Mouse (Mus musculus) megakaryocyte, embryonic 14.5 days (primary cell): ENCODE measurements around the gene Ccl5. TPM values are rescaled to one million over a fixed set of nuclear protein-coding genes. Genes with fewer than 3 reads are reported as not detected.
"Not testable (repeated sequence)": the region's sequence is repeated elsewhere in the genome, so short reads cannot be mapped to it uniquely, and the experiment has no call there.

ENCODE experiments used
- H3K27me3 ChIP-seq: replicated peaks from 2 replicates; pipeline ENCODE3; 2012; ENCODE audit warnings: inconsistent platforms
- H3K36me3 ChIP-seq: replicated peaks from 2 replicates; pipeline ENCODE3; 2012; ENCODE audit warnings: low read length, inconsistent platforms, mixed read lengths
- H3K4me1 ChIP-seq: 2 replicates; pipeline ENCODE4 v1.6.1; 2012; ENCODE audit warnings: inconsistent platforms
- H3K4me3 ChIP-seq: replicated peaks from 2 replicates; pipeline ENCODE3; 2012; ENCODE audit warnings: moderate library complexity, mild to moderate bottlenecking, inconsistent platforms
- H3K9me3 ChIP-seq: 2 replicates; pipeline ENCODE4 v1.6.1; 2012; ENCODE audit warnings: inconsistent platforms
- FLI1 ChIP-seq: IDR thresholded peaks from 2 replicates; pipeline ENCODE4 v1.6.1; 2012; ENCODE audit warnings: low read length, inconsistent platforms, mixed read lengths
- GATA1 ChIP-seq: IDR thresholded peaks from 3 replicates; pipeline ENCODE4 v1.6.1; 2012; ENCODE audit warnings: mixed read lengths, low read length, inconsistent platforms, borderline replicate concordance
- polyA plus RNA-seq: library from polyadenylated mRNA; stranded (reverse); fragments of >175 nt; gene quantifications from 2 replicates; pipeline ENCODE4 v1.2.3, GENCODE M21; 2012; ENCODE audit warnings: low replicate concordance; ENCODE audit not compliant: insufficient read depth

Ccl5 gene
- polyA plus RNA-seq, 1 experiment = 10.7 TPM

DNA sequence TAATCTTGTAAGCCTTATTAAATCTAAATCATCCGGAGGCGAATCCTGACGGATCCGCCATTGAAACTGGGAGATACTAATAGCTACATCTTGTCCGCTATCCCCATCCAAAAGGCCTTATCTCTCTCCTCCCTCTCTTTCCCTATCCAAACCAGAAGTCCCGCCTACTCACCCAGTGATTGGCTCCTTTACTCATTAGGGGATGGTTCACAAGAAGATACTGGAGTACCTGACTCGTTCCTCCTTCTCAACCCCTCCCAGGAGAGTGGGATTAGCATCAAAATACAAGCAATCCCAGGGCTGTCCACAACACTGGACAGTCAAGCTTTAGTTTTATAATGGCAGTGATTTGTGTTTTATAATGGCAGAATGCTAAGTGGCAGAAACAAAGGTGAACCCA lies 37.0 kb upstream of the Ccl5 start:
- Histone ChIP-seq H3K4me3 (no peak overlapping the region), H3K4me1 (peaks cover 63% of the 10 kb centered on the region), H3K27me3 (peaks cover 30% of the 10 kb centered on the region), H3K9me3 (no peaks in the 10 kb centered on the region), H3K36me3 (no peaks in the 10 kb centered on the region)
- TF ChIP-seq FLI1 (no peak), GATA1 (no peak)

- Histone ChIP-seq H3K27me3 (peaks cover 33% of the 10 kb centered on the region), H3K9me3 (no peaks in the 10 kb centered on the region), H3K4me1 (peaks cover 58% of the 10 kb centered on the region), H3K36me3 (no peaks in the 10 kb centered on the region), H3K4me3 (no peak overlapping the region)
- TF ChIP-seq GATA1 = no peak
- TF ChIP-seq FLI1 = no peak
These were observed 36.3 kb upstream of the Ccl5 start for GRCm38 (mm10) chr11:83566617-83567016.

- Histone ChIP-seq H3K27me3 (peaks cover 39% of the 10 kb centered on the region), H3K4me3 (no peak overlapping the region), H3K4me1 (peaks cover 41% of the 10 kb centered on the region), H3K9me3 (no peaks in the 10 kb centered on the region), H3K36me3 (no peaks in the 10 kb centered on the region)
- TF ChIP-seq GATA1 = no peak
- no peak for TF ChIP-seq FLI1
These were observed 33.4 kb upstream of the Ccl5 start for GRCm38 (mm10) chr11:83563754-83564153.

GRCm38 (mm10) chr11:83562311-83562887 lies 32.1 kb upstream of the Ccl5 start:
- H3K9me3 ChIP-seq = no peaks in the 10 kb centered on the region
- H3K4me3 ChIP-seq = no peak overlapping the region
- H3K27me3 ChIP-seq = peaks cover 43% of the 10 kb centered on the region
- no peaks in the 10 kb centered on the region for H3K36me3 ChIP-seq
- H3K4me1 ChIP-seq = peaks cover 40% of the 10 kb centered on the region
- TF ChIP-seq FLI1 (no peak), GATA1 (no peak)

DNA sequence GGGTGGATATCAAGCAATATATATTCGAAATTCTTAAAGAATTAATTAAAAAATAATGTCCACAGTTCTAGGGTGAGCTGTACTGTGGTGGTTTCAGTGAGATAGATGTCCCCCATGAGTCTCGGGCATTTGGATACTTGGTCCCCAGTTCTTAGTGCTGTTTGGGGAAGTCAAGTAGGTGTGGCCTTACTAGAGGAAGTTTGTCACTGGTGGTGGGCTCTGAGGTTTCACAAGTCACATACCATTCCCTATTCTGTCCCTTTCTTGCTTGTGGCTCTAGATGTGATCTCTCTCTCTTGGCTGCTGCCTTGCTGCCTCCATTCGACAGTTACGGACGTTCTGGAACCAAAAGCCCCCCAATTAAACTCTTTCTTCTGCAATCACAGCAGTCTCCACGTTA lies 30.1 kb upstream of the Ccl5 start:
- Histone ChIP-seq H3K9me3 (no peaks in the 10 kb centered on the region), H3K4me1 (peaks cover 45% of the 10 kb centered on the region), H3K36me3 (no peaks in the 10 kb centered on the region), H3K27me3 (peaks cover 42% of the 10 kb centered on the region), H3K4me3 (no peak overlapping the region)
- TF ChIP-seq GATA1 (no peak), FLI1 (no peak)

DNA sequence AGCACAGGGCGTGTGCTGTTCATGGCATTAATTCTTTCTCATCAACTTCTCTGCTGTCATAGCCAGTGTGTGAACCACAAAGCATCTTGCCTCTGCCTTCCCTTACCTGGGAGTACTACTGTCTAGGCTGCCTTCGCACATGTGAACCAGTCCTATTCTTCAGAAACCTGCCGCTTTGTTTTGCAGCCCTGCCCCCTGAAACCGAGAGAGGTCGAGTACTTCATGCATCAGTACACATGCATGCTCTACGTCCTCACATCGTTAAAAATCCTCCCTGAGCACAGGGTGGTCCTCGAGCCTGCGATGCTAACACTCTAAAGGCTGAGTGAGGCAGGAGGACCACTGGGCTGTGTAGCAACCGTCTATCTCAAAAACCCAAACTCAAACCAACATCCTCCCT lies 26.8 kb upstream of the Ccl5 start:
- Histone ChIP-seq H3K36me3 (no peaks in the 10 kb centered on the region), H3K4me3 (no peak overlapping the region), H3K27me3 (peaks cover 28% of the 10 kb centered on the region), H3K4me1 (peaks cover 26% of the 10 kb centered on the region), H3K9me3 (no peaks in the 10 kb centered on the region)
- TF ChIP-seq GATA1 (no peak), FLI1 (no peak)

- H3K4me1 ChIP-seq = peaks cover 31% of the 10 kb centered on the region
- no peak overlapping the region for H3K4me3 ChIP-seq
- peaks cover 26% of the 10 kb centered on the region for H3K27me3 ChIP-seq
- no peaks in the 10 kb centered on the region for H3K36me3 ChIP-seq
- no peaks in the 10 kb centered on the region for H3K9me3 ChIP-seq
- TF ChIP-seq GATA1 (no peak), FLI1 (no peak)
These were observed 25.9 kb upstream of the Ccl5 start for GRCm38 (mm10) chr11:83556085-83556781.

- H3K4me3 ChIP-seq = no peak overlapping the region
- TF ChIP-seq GATA1 = no peak
- H3K9me3 ChIP-seq = no peaks in the 10 kb centered on the region
- peaks cover 31% of the 10 kb centered on the region for H3K4me1 ChIP-seq
- peaks cover 14% of the 10 kb centered on the region for H3K27me3 ChIP-seq
- no peaks in the 10 kb centered on the region for H3K36me3 ChIP-seq
These were observed 21.4 kb upstream of the Ccl5 start for GRCm38 (mm10) chr11:83551668-83552067.

DNA sequence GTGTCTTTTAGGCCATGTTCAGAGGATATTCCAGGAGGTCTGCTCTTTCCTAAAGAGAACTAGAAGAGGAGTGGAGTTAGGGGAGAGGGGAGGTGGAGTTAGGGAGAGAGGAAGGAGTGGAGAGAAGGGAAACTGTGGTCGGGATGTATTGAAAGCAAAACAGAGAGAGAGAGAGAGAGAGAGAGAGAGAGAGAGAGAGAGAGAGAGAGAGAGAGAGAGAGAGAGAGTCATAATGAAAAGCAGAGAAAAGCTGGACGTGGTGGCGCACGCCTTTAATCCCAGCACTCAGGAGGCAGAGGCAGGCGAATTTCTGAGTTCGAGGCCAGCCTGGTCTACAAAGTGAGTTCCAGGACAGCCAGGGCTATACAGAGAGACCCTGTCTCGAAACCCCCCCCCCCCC lies 20.7 kb upstream of the Ccl5 start:
- Histone ChIP-seq H3K27me3 (peaks cover 16% of the 10 kb centered on the region), H3K4me1 (peaks cover 25% of the 10 kb centered on the region)
- H3K9me3 ChIP-seq, H3K36me3 ChIP-seq, H3K4me3 ChIP-seq: not testable (repeated sequence)

- peak overlapping the region; percentile 78 for H3K4me3 ChIP-seq
- H3K9me3 ChIP-seq = no peaks in the 10 kb centered on the region
- TF ChIP-seq FLI1 (no peak), GATA1 (peak; percentile 76; the same call in 1 of the 3 replicates)
- H3K27me3 ChIP-seq = peaks cover 17% of the 10 kb centered on the region
- no peaks in the 10 kb centered on the region for H3K36me3 ChIP-seq
- H3K4me1 ChIP-seq = peaks cover 23% of the 10 kb centered on the region
These were observed 19.9 kb upstream of the Ccl5 start for GRCm38 (mm10) chr11:83550186-83550632.
